ENCODE assay signal across 8 mouse cellular contexts in genomic region chr1:58424551-58424950, GRCm38 (mm10). TPM values are rescaled to one million over a fixed set of nuclear protein-coding genes. Genes with fewer than 3 reads are reported as not detected.
DNase-seq lines count a peak whose midpoint lies in the region; ATAC-seq and TF ChIP-seq lines count a peak whose summit lies in the region.

No protein-coding gene starts in this region.

- no peak for TF ChIP-seq CTCF in E14TG2a.4 (conservative IDR thresholded peaks at IDR 0.05; ENCODE audit: low read length)

- no peak overlapping the region for H3K9ac ChIP-seq in hindbrain, embryonic 13.5 days
- no peak overlapping the region for H3K9ac ChIP-seq in hindbrain, embryonic 11.5 days (ENCODE audit: low read depth, low read length)

- no peaks in the 10 kb centered on the region for H3K9me3 ChIP-seq in hindbrain, embryonic 13.5 days
- no peaks in the 10 kb centered on the region for H3K9me3 ChIP-seq in hindbrain, embryonic 11.5 days (ENCODE audit: control insufficient read depth, low read length)
- H3K9me3 ChIP-seq in E14TG2a.4 (ENCODE audit: low read length): no peaks in the 10 kb centered on the region
- no peaks in the 10 kb centered on the region for H3K9me3 ChIP-seq in limb, embryonic 10.5 days (replicated peaks)

- WGBS in hindbrain, embryonic 13.5 days: 88% methylated on average over 3 of the region's 3 CpGs
- 75% methylated on average over 3 of the region's 3 CpGs for WGBS in hindbrain, embryonic 11.5 days
- WGBS in limb, embryonic 10.5 days: 95% methylated on average over 3 of the region's 3 CpGs

- H3K27me3 ChIP-seq in hindbrain, embryonic 13.5 days: no peaks in the 10 kb centered on the region
- no peaks in the 10 kb centered on the region for H3K27me3 ChIP-seq in hindbrain, embryonic 11.5 days (ENCODE audit: control insufficient read depth, insufficient read depth, low read length)
- no peaks in the 10 kb centered on the region for H3K27me3 ChIP-seq in E14TG2a.4 (ENCODE audit: insufficient read depth, low read length)
- H3K27me3 ChIP-seq in limb, embryonic 10.5 days (ENCODE audit: low read depth, poor library complexity, severe bottlenecking): no peaks in the 10 kb centered on the region

- H3K27ac ChIP-seq in hindbrain, embryonic 13.5 days: 0 out of 2 replicates have a peak overlapping the region, but pooled peaks have one; percentile 100
- no peak overlapping the region for H3K27ac ChIP-seq in hindbrain, embryonic 11.5 days (ENCODE audit: low read depth, low read length)
- peak overlapping the region; percentile 100; the same call in 1 of the 2 replicates for H3K27ac ChIP-seq in limb, embryonic 10.5 days

- H3K4me1 ChIP-seq in hindbrain, embryonic 13.5 days (replicated peaks): peaks cover 25% of the 10 kb centered on the region
- no peaks in the 10 kb centered on the region for H3K4me1 ChIP-seq in hindbrain, embryonic 11.5 days (replicated peaks; ENCODE audit: control insufficient read depth, insufficient read depth, low read length)
- H3K4me1 ChIP-seq in E14TG2a.4 (replicated peaks; ENCODE audit: low read depth, low read length): peaks cover 51% of the 10 kb centered on the region
- H3K4me1 ChIP-seq in limb, embryonic 10.5 days: peaks cover 9% of the 10 kb centered on the region; the same call in 1 of the 2 replicates

- intact Hi-C loops in left cerebral cortex, postnatal 14 days (cut with DNase I): no loop called here

- H3K36me3 ChIP-seq in hindbrain, embryonic 13.5 days: peaks cover 14% of the 10 kb centered on the region
- peaks cover 2% of the 10 kb centered on the region; the same call in 1 of the 2 replicates for H3K36me3 ChIP-seq in hindbrain, embryonic 11.5 days (ENCODE audit: control insufficient read depth, insufficient read depth, low read length)
- peaks cover 38% of the 10 kb centered on the region for H3K36me3 ChIP-seq in E14TG2a.4 (ENCODE audit: insufficient read depth, low read length)
- peaks cover 35% of the 10 kb centered on the region for H3K36me3 ChIP-seq in limb, embryonic 10.5 days

- ATAC-seq in hindbrain, embryonic 13.5 days (ENCODE audit: low FRiP score): peak; percentile 1; the same call in 1 of the 2 replicates
- no peak for ATAC-seq in hindbrain, embryonic 11.5 days (ENCODE audit: low FRiP score)

- peak; percentile 36 for DNase-seq in cerebellum, adult 11-12 months
- DNase-seq in cerebellum, adult 18-20 months: no peak
- DNase-seq in hindbrain, embryonic 11.5 days (ENCODE audit: low spot score): no peak
- no peak for DNase-seq in limb, embryonic 10.5 days (ENCODE audit: low spot score)
- no peak for DNase-seq in urinary bladder, adult 2 months (ENCODE audit: low spot score)
- no peak for DNase-seq in left cerebral cortex, postnatal 14 days (ENCODE audit: low spot score in 2 of 2)

- H3K4me3 ChIP-seq in hindbrain, embryonic 13.5 days: no peak overlapping the region; the same call in 1 of the 2 replicates
- no peak overlapping the region for H3K4me3 ChIP-seq in hindbrain, embryonic 11.5 days (ENCODE audit: low read depth, low read length)
- H3K4me3 ChIP-seq in E14TG2a.4 (replicated peaks; ENCODE audit: low read length): peak overlapping the region; percentile 99
- H3K4me3 ChIP-seq in limb, embryonic 10.5 days: no peak overlapping the region

- peak overlapping the region; percentile 47; the same call in 1 of the 2 replicates for H3K4me2 ChIP-seq in hindbrain, embryonic 13.5 days
- H3K4me2 ChIP-seq in hindbrain, embryonic 11.5 days (replicated peaks; ENCODE audit: low read depth, low read length): no peak overlapping the region

RNA-seq across cellular contexts. Expression of gene Clk1, which starts 0.7 kb away (rescaled TPM):
- polyA plus RNA-seq in hindbrain, embryonic 13.5 days (2015; fragmentation: Nextera tagmentation; extraction: Ambion mirVana): 174 and 180 TPM in 2 replicates
- 159 and 195 TPM in 2 replicates for polyA plus RNA-seq in hindbrain, embryonic 11.5 days (2014; fragmentation: Nextera tagmentation; extraction: Ambion mirVana)
- polyA plus RNA-seq in limb, embryonic 10.5 days (2016; fragmentation: Nextera tagmentation; extraction: Ambion mirVana): 111 and 153 TPM in 2 replicates
- 320 and 406 TPM in 2 replicates for polyA plus RNA-seq in urinary bladder, adult 2 months (2012; rRNA removed)
- 100 to 1,000 TPM in 1 of 2 experiments, 10 to 100 TPM in 1; 95.1 to 107 TPM for total RNA-seq in left cerebral cortex, postnatal 14 days (2021)

RNA-seq across cellular contexts. Expression of gene Nif3l1, which starts 20.4 kb away (rescaled TPM):
- 53.7 and 58.9 TPM in 2 replicates for polyA plus RNA-seq in hindbrain, embryonic 13.5 days (2015; fragmentation: Nextera tagmentation; extraction: Ambion mirVana)
- 67.2 and 69.8 TPM in 2 replicates for polyA plus RNA-seq in hindbrain, embryonic 11.5 days (2014; fragmentation: Nextera tagmentation; extraction: Ambion mirVana)
- 77.7 and 86.3 TPM in 2 replicates for polyA plus RNA-seq in limb, embryonic 10.5 days (2016; fragmentation: Nextera tagmentation; extraction: Ambion mirVana)
- 22.2 and 22.5 TPM in 2 replicates for polyA plus RNA-seq in urinary bladder, adult 2 months (2012; rRNA removed)
- 10 to 100 TPM; 17.8 to 18.9 TPM for total RNA-seq in left cerebral cortex, postnatal 14 days (2021)

RNA-seq across cellular contexts. Expression of gene Ppil3, which starts 20.7 kb away (rescaled TPM):
- polyA plus RNA-seq in hindbrain, embryonic 13.5 days (2015; fragmentation: Nextera tagmentation; extraction: Ambion mirVana): 52.9 and 53.6 TPM in 2 replicates
- 56.4 and 59.2 TPM in 2 replicates for polyA plus RNA-seq in hindbrain, embryonic 11.5 days (2014; fragmentation: Nextera tagmentation; extraction: Ambion mirVana)
- 61.5 and 64.8 TPM in 2 replicates for polyA plus RNA-seq in limb, embryonic 10.5 days (2016; fragmentation: Nextera tagmentation; extraction: Ambion mirVana)
- 32.4 and 33.3 TPM in 2 replicates for polyA plus RNA-seq in urinary bladder, adult 2 months (2012; rRNA removed)
- total RNA-seq in left cerebral cortex, postnatal 14 days (2021): 10 to 100 TPM; 22.4 to 25.1 TPM

RNA-seq across cellular contexts. Expression of gene Bzw1, which starts 31.9 kb away (rescaled TPM):
- 384 and 399 TPM in 2 replicates for polyA plus RNA-seq in hindbrain, embryonic 13.5 days (2015; fragmentation: Nextera tagmentation; extraction: Ambion mirVana)
- polyA plus RNA-seq in hindbrain, embryonic 11.5 days (2014; fragmentation: Nextera tagmentation; extraction: Ambion mirVana): 545 and 568 TPM in 2 replicates
- polyA plus RNA-seq in limb, embryonic 10.5 days (2016; fragmentation: Nextera tagmentation; extraction: Ambion mirVana): 419 and 449 TPM in 2 replicates
- 63.2 and 69.3 TPM in 2 replicates for polyA plus RNA-seq in urinary bladder, adult 2 months (2012; rRNA removed)
- total RNA-seq in left cerebral cortex, postnatal 14 days (2021): 100 to 1,000 TPM; 208 to 225 TPM
